Mouse (Mus musculus) hindbrain, embryonic 11.5 days (tissue): ENCODE measurements at regions not wholly inside any gene's neighbourhood (a gene's known extent, or its start where the extent isn't known, plus 50 kb on each side); places are given as distances from the start of the nearest gene placed in this dataset.
"Not testable (repeated sequence)": the region's sequence is repeated elsewhere in the genome, so short reads cannot be mapped to it uniquely, and the experiment has no call there.

Experiments used
- ATAC-seq: fragments of 200-750 bp; cut with Nextera tagmentation; 2 replicates; pipeline ENCODE4 v1.8.0; 2017; ENCODE audit warnings: mild to moderate bottlenecking, moderate TSS enrichment, moderate library complexity; ENCODE audit not compliant: low FRiP score
- DNase-seq: peaks from one replicate; pipeline ENCODE4 v3.0.0-alpha.2; 2015; ENCODE audit warnings: low spot score
- H3K27ac ChIP-seq: fragments of 300-500 bp; sonication (generic); 2 replicates; pipeline ENCODE4 v1.5.1; 2014; ENCODE audit warnings: mild to moderate bottlenecking, low read depth, low read length
- H3K27me3 ChIP-seq: fragments of 300-500 bp; sonication (generic); 2 replicates; pipeline ENCODE4 v1.6.1; 2014; ENCODE audit warnings: mild to moderate bottlenecking, low read length, moderate library complexity, mixed read lengths; ENCODE audit not compliant: control insufficient read depth, insufficient read depth
- H3K36me3 ChIP-seq: fragments of 300-500 bp; sonication (generic); 2 replicates; pipeline ENCODE4 v1.6.1; 2014; ENCODE audit warnings: mild to moderate bottlenecking, low read length, moderate library complexity, mixed read lengths; ENCODE audit not compliant: control insufficient read depth, insufficient read depth
- H3K4me1 ChIP-seq: fragments of 300-500 bp; sonication (generic); replicated peaks from 2 replicates; pipeline ENCODE4 v1.6.1; 2014; ENCODE audit warnings: low read length, mixed read lengths; ENCODE audit not compliant: control insufficient read depth, insufficient read depth
- H3K4me2 ChIP-seq: fragments of 300-500 bp; sonication (generic); replicated peaks from 2 replicates; pipeline ENCODE4 v1.6.1; 2014; ENCODE audit warnings: mild to moderate bottlenecking, low read depth, low read length
- H3K4me3 ChIP-seq: fragments of 300-500 bp; sonication (generic); 2 replicates; pipeline ENCODE4 v1.5.1; 2014; ENCODE audit warnings: low read depth, low read length
- H3K9ac ChIP-seq: fragments of 300-500 bp; sonication (generic); 2 replicates; pipeline ENCODE4 v1.6.1; 2014; ENCODE audit warnings: low read depth, low read length
- H3K9me3 ChIP-seq: fragments of 300-500 bp; sonication (generic); 2 replicates; pipeline ENCODE4 v1.6.1; 2016; ENCODE audit warnings: low read length; ENCODE audit not compliant: control insufficient read depth
- WGBS: fragments of 180-500 bp; shearing (Covaris S2); extraction: QIAGEN DNeasy Blood & Tissue Kit; methylation state at CpG from one replicate; pipeline ENCODE4 v1.1.7; 2014; 5-methylcytosine and 5-hydroxymethylcytosine counted together

DNA sequence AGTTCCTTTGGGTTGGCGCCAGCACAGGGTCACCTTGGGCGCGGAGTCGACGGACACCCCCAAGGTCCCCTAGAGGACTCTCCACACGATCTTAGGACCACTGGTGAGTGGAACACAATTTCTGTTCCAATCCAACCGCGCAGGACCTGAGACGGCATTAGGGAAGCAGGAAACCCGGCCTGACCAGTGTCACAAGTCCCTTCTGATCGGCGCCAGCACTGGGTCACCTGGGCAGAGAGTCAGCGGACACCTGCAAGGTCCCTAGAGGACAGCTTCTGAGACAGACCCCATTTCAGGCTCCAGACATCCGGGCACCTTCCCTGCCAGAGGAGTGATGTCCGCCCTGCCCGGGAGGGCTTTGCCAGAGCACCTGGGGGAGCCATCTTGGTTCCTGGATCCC is 74.2 kb upstream of the Cdh13 start:
- not testable (repeated sequence) for H3K36me3 ChIP-seq, H3K9ac ChIP-seq, DNase-seq, H3K4me3 ChIP-seq, H3K9me3 ChIP-seq, H3K27me3 ChIP-seq, H3K4me1 ChIP-seq, ATAC-seq, H3K4me2 ChIP-seq, H3K27ac ChIP-seq
- WGBS, result 95% methylated on average over 16 of the region's 16 CpGs

DNA sequence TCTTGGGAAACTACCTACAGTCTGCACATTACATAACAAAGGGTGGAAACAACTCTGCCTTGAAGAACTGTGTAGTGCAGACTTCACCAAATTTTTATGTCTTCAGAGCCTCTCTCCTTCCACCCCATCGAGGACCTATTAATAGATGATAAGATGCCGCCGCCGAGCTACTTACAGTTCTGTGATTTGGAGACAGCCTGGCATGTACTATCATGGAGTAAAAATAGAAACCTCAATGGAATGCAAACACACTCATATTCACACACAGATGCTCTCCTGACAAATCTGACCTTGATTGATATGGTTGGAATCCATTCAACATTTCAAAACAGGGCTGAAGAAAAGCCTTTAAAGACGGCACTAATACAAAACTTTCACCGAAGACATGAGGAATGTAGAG is 92.7 kb upstream of the Cdh13 start:
- no peaks in the 10 kb centered on the region for H3K9me3 ChIP-seq
- no peak for DNase-seq
- no peak overlapping the region for H3K9ac ChIP-seq
- no peaks in the 10 kb centered on the region for H3K36me3 ChIP-seq
- WGBS, result 88% methylated on average over 6 of the region's 6 CpGs
- H3K4me2 ChIP-seq, result no peak overlapping the region
- ATAC-seq, result no peak
- no peaks in the 10 kb centered on the region for H3K27me3 ChIP-seq
- H3K27ac ChIP-seq, result no peak overlapping the region
- H3K4me1 ChIP-seq, result no peaks in the 10 kb centered on the region
- no peak overlapping the region for H3K4me3 ChIP-seq

DNA sequence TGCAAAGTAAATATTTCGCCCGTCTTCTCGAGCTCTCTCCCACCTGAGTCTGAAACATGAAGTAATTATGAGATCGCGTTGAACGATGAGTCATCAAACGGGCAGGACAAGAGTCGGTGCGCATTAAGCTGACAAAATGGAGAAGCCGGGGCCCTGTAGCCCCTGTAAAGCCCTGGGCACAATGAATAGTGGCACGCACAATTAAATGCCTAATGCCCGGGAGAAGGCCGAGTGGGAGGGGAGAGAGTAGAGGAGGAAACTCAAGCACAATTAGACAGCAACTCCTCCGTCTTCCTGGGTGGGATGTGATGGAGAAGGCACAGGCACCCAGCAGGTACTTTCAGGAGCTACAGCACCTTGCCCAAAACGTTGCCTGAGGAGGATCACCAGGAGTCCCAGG is 94.3 kb upstream of the Cdh13 start:
- Histone ChIP-seq H3K9me3 (no peaks in the 10 kb centered on the region), H3K36me3 (no peaks in the 10 kb centered on the region), H3K4me3 (no peak overlapping the region), H3K4me2 (no peak overlapping the region), H3K27me3 (no peaks in the 10 kb centered on the region), H3K4me1 (no peaks in the 10 kb centered on the region), H3K27ac (no peak overlapping the region), H3K9ac (no peak overlapping the region)
- ATAC-seq, result no peak
- no peak for DNase-seq
- 83% methylated on average over 15 of the region's 15 CpGs for WGBS

DNA sequence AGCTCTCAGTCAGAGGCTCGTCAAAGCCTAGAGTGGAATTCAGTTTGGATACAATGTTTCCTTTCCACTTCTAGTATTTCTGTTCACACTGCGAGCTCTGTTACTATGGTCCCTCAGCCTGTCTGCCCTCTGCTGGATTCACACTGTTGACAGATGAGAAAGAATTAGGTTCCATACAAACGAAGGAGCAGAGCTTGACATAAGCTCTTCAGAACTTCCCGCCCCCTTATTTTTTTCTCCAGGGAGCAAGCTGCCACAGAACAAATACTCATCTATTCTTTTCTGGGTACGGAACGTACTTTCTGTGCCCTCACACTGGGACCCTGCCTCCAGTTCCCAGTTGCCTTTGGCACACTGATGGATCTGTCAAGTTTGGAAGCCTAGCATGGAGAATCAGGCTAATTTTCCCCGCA is 114.5 kb upstream of the Cdh13 start:
- no peak overlapping the region for H3K4me3 ChIP-seq
- no peaks in the 10 kb centered on the region for H3K36me3 ChIP-seq
- H3K4me1 ChIP-seq, result no peaks in the 10 kb centered on the region
- H3K9me3 ChIP-seq, result no peaks in the 10 kb centered on the region
- H3K27ac ChIP-seq, result no peak overlapping the region
- WGBS, result 45% methylated on average over 7 of the region's 7 CpGs
- no peaks in the 10 kb centered on the region for H3K27me3 ChIP-seq
- H3K4me2 ChIP-seq, result no peak overlapping the region
- no peak for ATAC-seq
- no peak for DNase-seq
- no peak overlapping the region for H3K9ac ChIP-seq

DNA sequence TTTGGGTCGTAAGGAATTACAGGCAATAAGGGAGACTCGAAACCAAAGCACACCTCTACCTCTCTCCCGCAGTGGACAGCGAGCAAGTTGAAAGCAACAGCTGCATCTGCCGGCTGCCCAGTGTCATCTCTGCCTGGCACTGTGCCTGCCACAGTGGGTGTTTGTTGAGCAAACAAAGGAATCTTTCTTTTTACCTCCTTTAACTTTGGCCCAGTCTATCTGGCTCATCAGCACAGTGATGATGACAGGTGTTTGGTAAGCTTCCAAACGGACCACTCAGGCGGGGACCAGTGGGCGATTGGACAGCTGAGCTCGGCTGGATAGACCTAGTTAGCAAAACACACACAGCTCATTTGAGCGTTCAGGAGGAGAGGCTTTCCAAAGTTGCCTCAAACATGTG is 121.4 kb upstream of the Cdh13 start:
- Histone ChIP-seq H3K4me3 (no peak overlapping the region), H3K4me2 (no peak overlapping the region), H3K36me3 (no peaks in the 10 kb centered on the region), H3K27ac (no peak overlapping the region), H3K9me3 (no peaks in the 10 kb centered on the region), H3K27me3 (no peaks in the 10 kb centered on the region), H3K9ac (no peak overlapping the region), H3K4me1 (no peaks in the 10 kb centered on the region)
- DNase-seq (no peak), ATAC-seq (no peak)
- 75% methylated on average over 10 of the region's 10 CpGs for WGBS

DNA sequence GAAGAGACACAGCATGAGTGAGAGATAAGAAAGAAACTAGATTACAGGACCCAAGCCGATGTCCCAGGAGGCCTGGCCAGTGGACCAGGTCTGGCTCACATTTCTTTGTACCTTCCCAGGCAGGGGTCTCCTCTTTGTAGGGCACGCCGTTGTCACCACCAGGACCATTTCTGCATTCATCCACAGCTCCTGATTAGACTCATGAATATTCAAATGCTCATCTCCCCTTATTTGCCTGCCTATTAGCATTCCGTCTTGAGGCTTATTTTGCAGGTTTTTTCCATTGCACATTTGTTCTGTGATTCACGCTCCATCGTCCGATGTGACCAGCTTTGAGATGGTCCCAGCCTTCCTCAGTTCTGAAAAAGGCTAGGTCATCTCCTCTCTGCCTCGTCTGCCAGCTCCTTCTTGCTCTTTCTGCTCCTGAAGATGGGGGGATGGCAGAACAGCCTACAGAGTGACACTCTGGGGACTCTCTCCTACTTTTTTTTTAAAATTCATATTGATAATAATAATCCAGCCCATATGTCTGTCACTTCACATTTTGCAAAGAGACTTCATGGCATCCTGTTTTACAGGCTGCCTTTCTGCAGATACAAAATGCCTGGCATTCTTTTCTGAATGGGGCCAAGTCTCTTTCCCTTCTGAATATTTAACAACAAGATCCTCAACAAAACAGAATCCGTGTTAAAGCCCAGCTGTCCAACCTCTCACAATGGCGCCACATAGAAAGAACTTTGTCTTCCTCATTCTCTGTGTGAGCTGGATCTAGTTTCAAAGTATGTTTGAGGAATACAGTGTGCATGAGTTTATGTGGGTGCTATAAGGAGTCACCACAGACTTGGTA is 136.0 kb upstream of the Cdh13 start:
- no peaks in the 10 kb centered on the region for H3K27me3 ChIP-seq
- H3K4me2 ChIP-seq, result no peak overlapping the region
- DNase-seq, result no peak
- H3K9ac ChIP-seq, result no peak overlapping the region
- no peaks in the 10 kb centered on the region for H3K36me3 ChIP-seq
- peaks cover 3% of the 10 kb centered on the region for H3K4me1 ChIP-seq
- H3K4me3 ChIP-seq, result no peak overlapping the region
- H3K27ac ChIP-seq, result no peak overlapping the region
- peak; percentile 47 for ATAC-seq
- no peaks in the 10 kb centered on the region for H3K9me3 ChIP-seq
- 53% methylated on average over 10 of the region's 10 CpGs for WGBS

GRCm38 (mm10) chr8:118144546-118144945 is 139.0 kb upstream of the Cdh13 start:
- no peaks in the 10 kb centered on the region for H3K27me3 ChIP-seq
- H3K27ac ChIP-seq, result no peak overlapping the region
- H3K9ac ChIP-seq, result no peak overlapping the region
- peaks cover 3% of the 10 kb centered on the region for H3K4me1 ChIP-seq
- H3K4me3 ChIP-seq, result no peak overlapping the region
- DNase-seq, result no peak
- ATAC-seq, result no peak
- H3K36me3 ChIP-seq, result no peaks in the 10 kb centered on the region
- no peak overlapping the region for H3K4me2 ChIP-seq
- no peaks in the 10 kb centered on the region for H3K9me3 ChIP-seq
- 76% methylated on average over 5 of the region's 5 CpGs for whole genome bisulfite sequencing

DNA sequence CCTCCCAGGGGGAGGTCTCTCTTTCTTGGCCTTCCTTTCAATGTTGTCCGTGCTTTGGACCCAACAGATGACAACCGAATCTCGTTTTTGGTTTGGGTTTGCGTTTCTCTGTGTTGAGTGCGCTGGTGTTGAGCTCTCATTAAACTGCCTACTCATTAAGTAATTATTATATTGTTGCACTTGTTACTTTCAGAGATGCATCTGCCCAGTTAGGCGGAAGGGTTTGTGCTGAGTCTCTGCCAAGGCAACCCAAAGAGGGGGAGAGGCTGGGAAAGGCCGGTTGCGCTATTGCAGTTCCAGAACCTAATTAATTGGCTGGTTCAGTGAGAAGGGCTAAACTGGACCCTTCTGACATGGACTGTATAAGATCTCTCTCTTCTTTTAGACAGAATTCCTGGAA is 141.2 kb upstream of the Cdh13 start:
- H3K36me3 ChIP-seq, result no peaks in the 10 kb centered on the region
- WGBS, result 89% methylated on average over 8 of the region's 8 CpGs
- H3K4me1 ChIP-seq, result no peaks in the 10 kb centered on the region
- no peaks in the 10 kb centered on the region for H3K27me3 ChIP-seq
- H3K27ac ChIP-seq, result no peak overlapping the region
- ATAC-seq (no peak), DNase-seq (no peak)
- H3K9me3 ChIP-seq, result no peaks in the 10 kb centered on the region
- no peak overlapping the region for H3K4me3 ChIP-seq
- H3K9ac ChIP-seq, result no peak overlapping the region
- no peak overlapping the region for H3K4me2 ChIP-seq

DNA sequence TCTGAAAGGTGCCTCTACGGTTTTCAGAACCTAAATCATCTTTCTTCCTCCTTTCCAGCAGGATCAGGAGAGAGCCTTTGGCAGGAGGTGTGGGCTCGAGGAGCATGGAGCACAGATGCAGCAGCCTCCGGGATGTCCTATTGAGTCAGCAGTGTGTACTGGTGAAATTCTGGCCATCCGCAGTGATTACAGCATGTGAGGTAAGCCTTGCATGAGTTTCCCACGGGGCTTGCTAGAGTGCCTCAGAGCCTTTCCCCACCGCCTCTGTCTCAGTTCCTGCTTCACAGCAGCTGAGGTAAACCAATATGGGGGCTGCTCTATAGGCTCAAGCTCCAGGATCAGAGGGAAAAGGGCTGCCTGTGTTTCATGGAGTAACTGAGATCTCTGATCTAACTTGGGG is 143.6 kb upstream of the Cdh13 start:
- Histone ChIP-seq H3K9ac (no peak overlapping the region), H3K4me2 (no peak overlapping the region), H3K9me3 (no peaks in the 10 kb centered on the region), H3K36me3 (no peaks in the 10 kb centered on the region), H3K4me1 (no peaks in the 10 kb centered on the region), H3K27me3 (no peaks in the 10 kb centered on the region), H3K27ac (no peak overlapping the region), H3K4me3 (no peak overlapping the region)
- ATAC-seq (no peak), DNase-seq (no peak)
- WGBS, result 76% methylated on average over 6 of the region's 6 CpGs
